Comparison of ENCODE assay signal across 17 mouse cellular contexts in the genomic region with DNA sequence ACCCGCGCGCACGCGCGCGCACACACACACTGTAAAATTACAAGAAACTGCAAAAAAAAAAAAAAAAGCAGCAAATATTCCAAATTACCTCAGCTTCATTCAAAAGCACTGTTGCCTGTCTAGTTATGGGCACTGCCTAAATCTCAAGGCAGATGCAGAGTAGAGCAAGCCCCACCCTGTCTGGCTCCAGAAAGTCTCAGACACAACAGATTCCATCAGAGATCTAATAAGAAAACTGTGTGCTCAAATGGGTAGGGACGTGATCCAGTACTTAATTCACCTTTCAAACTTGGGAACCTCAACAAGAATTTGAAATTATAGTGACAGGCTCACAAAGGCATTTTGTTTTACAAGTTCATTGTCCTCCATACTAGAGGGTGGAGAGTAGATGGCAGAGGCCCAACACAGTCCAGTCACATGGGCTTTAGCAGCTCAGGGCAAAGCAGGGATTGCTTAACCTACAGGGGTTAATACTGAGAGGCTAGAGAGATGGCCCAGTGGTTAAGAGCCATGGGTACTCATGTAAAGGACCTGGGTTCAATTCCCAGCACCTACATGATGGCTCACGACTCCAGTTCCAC.
DNase-seq lines count a peak whose midpoint lies in the region; ATAC-seq lines count a peak whose summit lies in the region.
"Had no signal": no experiment of that assay in that cellular context is flagged by ENCODE, and none has a peak within 500 bp of the region (broad histone marks: within the 10 kb centered on the region; RNA-seq: fewer than 3 reads in every experiment).

No protein-coding gene starts in this region.

- WGBS in kidney, embryonic 15.5 days: 97% methylated on average over 9 of the region's 9 CpGs

- no peaks in the 10 kb centered on the region for H3K27me3 ChIP-seq in kidney, embryonic 15.5 days
- H3K27me3 ChIP-seq: embryonic facial prominence, embryonic 15.5 days; liver, embryonic 13.5 days; Patski had no signal

- H3K4me3 ChIP-seq in kidney, embryonic 15.5 days (replicated peaks): no peak overlapping the region
- H3K4me3 ChIP-seq: embryonic facial prominence, embryonic 15.5 days; forebrain, embryonic 10.5 days; liver, embryonic 13.5 days had no signal

- 0 out of 2 replicates have a peak, but pooled peaks cover 5% of the 10 kb centered on the region for H3K36me3 ChIP-seq in kidney, embryonic 15.5 days
- H3K36me3 ChIP-seq: forebrain, embryonic 10.5 days; liver, embryonic 13.5 days had no signal

- peaks cover 17% of the 10 kb centered on the region for H3K4me1 ChIP-seq in kidney, embryonic 15.5 days
- H3K4me1 ChIP-seq: embryonic facial prominence, embryonic 15.5 days; forebrain, embryonic 10.5 days had no signal

- no peaks in the 10 kb centered on the region for H3K9me3 ChIP-seq in kidney, embryonic 15.5 days (replicated peaks)
- H3K9me3 ChIP-seq: embryonic facial prominence, embryonic 15.5 days; forebrain, embryonic 10.5 days; liver, embryonic 13.5 days had no signal

- intact Hi-C loops in left cerebral cortex, postnatal 14 days (cut with DNase I): no loop called here

- no peak for ATAC-seq in kidney, embryonic 15.5 days (replicated peaks; ENCODE audit: low FRiP score)
- ATAC-seq: hindbrain, postnatal 0 days; Patski had no signal

- no peak overlapping the region for H3K9ac ChIP-seq in kidney, embryonic 15.5 days
- H3K9ac ChIP-seq: embryonic facial prominence, embryonic 15.5 days; liver, embryonic 13.5 days had no signal

- peak; percentile 54 to 66 for DNase-seq in kidney, postnatal 36 days
- DNase-seq in 3T3-L1 (ENCODE audit: low read depth, low spot score) (peak; percentile 2), NIH3T3 (ENCODE audit: low read depth) (peak; percentile 32)
- peak; percentile 41 for DNase-seq in lung, postnatal 14 days
- no peak for DNase-seq in ovary, postnatal 36 days (ENCODE audit: low spot score)
- no peak for DNase-seq in left cerebral cortex, postnatal 14 days (ENCODE audit: low spot score in 2 of 2)
- DNase-seq: adrenal gland, postnatal 14 days; cerebellum, postnatal 10 days; liver, embryonic 13.5 days; thymus, adult 18-20 months had no signal

- H3K27ac ChIP-seq in kidney, embryonic 15.5 days: no peak overlapping the region
- H3K27ac ChIP-seq: embryonic facial prominence, embryonic 15.5 days; forebrain, embryonic 10.5 days; hindbrain, postnatal 0 days; kidney, postnatal 0 days; liver, embryonic 13.5 days had no signal

- no peak overlapping the region for H3K4me2 ChIP-seq in kidney, embryonic 15.5 days
- H3K4me2 ChIP-seq: embryonic facial prominence, embryonic 15.5 days; liver, embryonic 13.5 days; midbrain, embryonic 11.5 days had no signal

Comparison
In these comparisons a context has a peak if more than half of its experiments do, and no peak if none do; other contexts are left out.
1. DNase-seq: peak in kidney, postnatal 36 days (2 of 2), 3T3-L1 (single experiment), NIH3T3 (single experiment) and lung, postnatal 14 days (single experiment); none in ovary, postnatal 36 days (single experiment) and left cerebral cortex, postnatal 14 days (0 of 2).